Mouse (Mus musculus) spleen, postnatal 36 days (tissue): Measurements from ENCODE around the gene Coq9.
A peak's percentile ranks its signal among the peaks of the same experiment; 100 is the strongest.
"Not testable (repeated sequence)": the region's sequence is repeated elsewhere in the genome, so short reads cannot be mapped to it uniquely, and the experiment has no call there.

ENCODE experiments used
- DNase-seq, 2 experiments: peaks; one replicate each; pipeline ENCODE4 v3.0.0; 2022; ENCODE audit warnings: low spot score in 2 of 2, mixed read lengths in 1 of 2

The Coq9 gene

DNA sequence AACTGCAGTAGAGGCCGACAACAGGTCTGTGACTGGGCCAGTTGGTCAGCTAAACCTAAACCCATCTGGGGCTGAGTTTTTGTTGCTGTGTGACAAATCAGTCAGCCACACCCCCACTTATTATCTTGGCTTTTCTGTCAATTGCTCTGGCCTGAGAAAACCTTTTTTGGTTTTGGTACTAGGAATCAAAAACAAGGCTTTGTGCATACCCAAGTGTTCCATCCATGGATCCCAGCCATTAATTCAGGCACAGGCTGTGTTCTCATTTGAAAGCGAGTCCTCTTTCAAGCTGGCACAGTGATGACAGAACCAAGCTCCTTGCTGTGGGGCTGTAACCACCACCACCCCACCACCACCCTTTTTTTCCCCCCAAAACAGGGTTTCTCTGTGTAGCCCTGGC lies 16.7 kb upstream of the Coq9 start:
- no peak for DNase-seq

DNA sequence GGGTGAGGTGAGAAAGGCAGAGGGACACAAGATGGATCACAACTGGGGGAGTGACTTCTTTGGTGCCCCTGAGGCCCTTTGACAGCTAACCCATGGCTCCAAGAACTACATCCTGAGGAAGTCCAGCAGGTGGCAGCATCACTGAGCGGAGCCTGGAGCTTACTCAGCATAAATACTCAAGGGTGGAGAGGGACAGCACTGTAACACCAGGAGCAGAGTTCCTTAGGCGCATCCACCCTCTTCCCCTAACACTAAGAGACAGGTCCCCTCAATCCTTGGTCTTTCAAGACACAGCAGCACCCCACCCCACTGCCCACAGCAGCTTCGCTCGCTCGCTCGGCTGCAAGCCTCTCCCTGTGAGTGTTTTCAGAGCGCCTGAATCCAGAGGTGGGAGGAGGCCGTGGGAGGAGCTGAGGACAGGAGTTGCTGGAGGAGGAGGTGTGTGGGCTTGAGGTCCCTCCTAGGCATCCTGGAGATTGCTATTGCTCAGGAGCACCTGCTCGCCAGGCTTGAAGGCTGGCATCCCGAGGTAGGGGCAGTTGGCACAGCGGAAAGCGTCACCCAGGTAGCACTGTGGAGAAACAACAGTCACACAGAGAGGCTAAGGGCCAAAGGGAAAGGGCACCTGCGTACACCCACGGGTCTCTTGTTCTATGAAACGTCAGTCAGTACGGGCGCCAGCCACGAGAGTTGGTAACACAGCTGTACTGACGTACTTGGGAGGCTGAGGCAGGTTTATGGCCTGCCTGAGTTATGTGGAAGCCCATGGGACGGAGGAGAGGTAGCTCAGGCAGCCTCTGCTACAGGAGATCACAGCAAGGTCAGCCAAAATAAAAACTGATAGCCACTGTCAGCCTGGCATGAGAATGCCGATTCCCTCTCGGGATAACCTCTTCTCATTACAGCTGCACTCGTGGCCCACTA lies 15.2 kb upstream of the Coq9 start:
- DNase-seq = peak; percentile 36 to 52

DNA sequence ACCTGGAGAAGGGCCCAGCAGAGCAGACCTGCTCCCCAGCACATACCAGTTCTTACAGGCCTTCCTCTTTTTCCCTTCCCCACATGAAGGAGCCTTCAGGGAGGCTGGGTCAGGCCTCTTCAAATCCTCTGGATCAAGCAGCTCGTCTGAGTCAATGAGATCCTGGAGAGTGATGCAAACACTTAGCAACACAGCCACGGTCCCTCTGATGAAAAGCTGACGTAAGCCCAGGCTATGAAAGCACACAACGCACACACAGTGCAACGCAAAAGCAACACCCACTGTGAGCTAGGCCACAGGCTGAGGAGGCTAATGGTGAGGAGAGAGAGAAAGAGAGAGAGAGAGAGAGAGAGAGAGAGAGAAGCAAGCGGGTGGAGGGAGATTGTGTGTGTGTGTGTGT lies 13.0 kb upstream of the Coq9 start:
- no peak for DNase-seq

DNA sequence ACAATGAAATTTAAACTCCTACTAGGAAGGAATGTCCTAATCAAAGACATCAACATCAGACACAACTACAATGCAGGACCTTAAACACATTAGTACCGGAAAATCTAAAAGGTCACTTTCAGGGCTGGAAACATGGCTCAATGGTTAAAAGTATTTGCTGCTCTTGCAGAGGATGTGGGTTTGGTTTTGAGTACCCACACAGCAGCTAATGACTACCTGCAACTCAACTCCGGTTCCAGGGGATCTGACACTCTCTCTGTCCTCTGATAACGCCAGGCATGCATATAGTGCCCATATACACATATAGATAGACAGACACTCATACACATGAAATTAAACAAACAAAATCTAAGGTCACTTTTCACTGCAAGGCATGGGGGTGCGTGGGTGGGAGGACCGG lies 11.9 kb upstream of the Coq9 start:
- no peak for DNase-seq

DNA sequence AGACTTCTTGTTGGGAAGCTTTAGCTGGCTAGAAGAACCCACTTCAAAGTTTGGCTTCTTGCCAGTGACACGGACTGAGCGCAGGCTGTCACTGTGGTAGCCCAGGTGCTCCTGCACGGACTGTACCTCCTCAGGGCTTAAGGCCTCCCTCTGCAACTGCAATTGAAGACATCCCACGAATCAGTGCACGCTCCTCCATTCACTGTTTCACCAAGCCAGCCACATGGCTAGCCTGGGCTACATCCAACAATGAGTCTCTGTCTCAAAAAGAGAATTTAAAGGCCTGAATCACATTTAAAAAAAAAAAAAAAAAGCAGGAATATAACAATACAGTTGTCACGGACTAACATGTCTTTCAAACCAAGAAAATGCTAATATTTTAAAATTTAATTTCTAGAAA lies 9.8 kb upstream of the Coq9 start:
- DNase-seq = no peak

DNA sequence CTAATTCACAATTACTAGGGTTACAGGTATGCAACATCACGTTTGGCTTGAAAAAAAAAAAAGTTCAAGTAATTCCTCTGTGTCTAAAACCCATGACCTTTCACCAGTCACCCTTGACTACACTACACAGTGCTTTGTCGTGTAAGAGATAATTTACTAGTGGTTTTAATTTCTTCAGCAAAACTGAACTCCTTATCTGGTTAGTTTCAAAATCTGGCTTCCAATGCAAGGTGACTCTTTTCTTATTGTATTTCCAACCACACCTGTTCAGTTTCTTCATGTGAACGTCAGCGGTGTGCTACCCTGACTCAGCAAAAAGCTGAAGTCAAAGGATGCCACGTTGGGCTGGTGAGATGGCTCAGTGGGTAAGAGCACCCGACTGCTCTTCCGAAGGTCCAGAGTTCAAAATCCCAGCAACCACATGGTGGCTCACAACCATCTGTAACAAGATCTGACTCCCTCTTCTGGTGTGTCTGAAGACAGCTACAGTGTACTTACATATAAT lies 4.2 kb upstream of the Coq9 start:
- not testable (repeated sequence) for DNase-seq

DNA sequence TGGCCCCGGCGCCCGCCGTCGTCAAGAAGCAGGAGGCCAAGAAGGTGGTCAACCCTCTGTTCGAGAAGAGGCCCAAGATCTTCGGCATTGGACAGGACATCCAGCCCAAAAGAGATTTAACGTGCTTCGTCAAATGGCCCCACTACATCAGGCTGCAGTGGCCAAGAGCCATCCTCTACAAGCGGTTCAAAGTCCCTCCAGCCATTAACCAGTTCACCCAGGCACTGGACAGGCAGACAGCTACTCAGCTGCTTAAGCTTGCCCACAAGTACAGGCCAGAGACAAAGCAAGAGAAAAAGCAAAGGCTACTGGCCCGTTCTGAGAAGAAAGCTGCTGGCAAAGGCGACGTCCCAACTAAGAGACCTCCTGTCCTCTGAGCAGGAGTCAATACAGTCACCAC lies 2.4 kb upstream of the Coq9 start:
- DNase-seq = not testable (repeated sequence)

DNA sequence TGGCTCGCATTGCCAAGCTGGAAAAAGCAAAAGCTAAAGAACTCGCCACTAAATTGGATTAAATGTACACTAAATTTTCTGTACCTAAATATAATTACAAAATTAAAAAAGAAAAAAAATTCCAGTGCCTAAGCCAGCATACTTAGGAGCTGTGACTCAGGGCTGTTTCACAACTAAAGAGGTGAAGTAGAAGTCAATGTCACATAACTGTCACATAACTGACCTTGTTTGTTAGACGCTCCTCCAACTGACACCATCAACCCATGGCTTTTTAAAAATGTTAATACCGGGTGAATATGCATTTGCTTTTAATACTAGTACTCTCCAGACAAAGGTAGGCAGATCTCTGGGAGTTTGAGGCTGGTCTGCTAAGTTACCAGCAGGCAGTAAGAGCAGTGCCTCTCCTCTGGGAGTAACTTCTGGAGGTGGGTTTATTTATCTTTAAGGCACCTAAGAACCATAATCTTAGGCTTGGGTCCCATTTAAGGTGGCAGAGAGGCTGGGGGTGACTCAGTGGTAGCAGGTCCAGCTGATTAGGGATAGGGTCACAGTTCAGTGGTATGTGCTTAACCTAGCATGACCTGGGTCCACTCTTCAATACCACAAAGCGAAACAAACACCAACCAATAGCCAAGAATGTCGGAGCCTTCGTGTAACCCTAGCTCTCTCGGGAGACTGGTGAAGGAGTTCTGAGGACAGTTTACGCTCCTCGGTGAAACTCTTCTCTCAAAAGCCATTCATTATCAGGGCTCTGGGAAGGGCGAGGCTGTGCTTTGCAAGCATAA lies 1.5 kb upstream of the Coq9 start:
- DNase-seq = no peak

DNA sequence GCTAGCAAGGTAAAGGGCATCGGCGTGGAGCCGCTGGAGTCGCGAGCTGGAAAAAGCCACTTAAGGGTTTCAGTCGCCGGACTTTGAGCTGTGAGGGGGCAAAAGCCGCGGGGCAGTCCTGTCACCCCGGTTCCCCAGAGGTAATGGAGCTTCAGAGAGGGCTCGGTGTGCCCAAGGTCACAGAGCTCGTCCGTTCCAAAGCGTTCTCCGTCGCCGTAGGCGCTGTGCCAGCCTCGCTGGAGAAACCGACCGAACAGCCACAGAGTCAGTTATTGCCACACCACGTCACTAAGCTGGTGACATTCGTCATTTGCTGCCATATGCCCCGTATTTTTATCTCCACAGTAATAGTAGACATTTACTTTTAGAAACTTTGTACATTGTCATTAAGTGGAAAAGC lies 479 bp downstream of the Coq9 start:
- peak in 1 of 2 experiments; percentile 62 for DNase-seq

DNA sequence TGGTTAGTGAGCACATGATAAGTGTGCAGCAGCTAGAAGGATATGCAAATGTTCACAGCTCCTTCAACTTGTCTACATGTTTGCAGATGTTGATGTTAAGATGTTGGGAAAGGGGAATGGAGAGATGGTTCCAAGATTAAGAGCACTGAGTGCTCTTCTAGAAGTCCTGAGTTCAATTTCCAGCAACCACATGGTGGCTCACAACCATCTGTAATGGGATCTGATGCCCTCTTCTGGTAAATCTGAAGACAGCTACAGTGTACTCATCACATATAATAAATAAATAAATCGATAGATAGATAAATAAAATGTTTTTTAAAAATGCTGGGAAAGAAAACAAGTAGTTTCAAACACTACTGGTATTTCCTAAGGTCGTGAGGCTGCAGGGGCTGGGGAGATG lies 3.1 kb downstream of the Coq9 start:
- no peak for DNase-seq

DNA sequence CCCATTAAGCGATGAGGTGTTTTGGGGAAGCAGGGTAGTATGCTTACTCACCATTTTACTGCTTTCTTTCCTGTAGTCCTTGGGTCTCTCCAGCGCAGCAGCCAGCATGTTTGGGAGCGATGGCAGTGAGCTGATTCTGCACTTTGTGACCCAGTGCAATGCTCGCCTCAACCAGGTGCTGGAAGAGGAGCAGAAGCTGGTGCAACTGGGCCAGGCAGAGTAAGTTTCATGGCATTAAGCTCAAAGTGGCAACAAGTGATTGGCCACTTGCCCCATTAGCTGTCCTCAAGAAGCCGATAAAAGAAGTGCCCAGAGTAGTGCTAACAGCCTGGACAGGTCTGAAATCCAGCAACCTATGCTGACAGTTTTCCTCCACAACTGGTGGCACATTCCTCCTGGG lies 11.9 kb downstream of the Coq9 start:
- no peak for DNase-seq

DNA sequence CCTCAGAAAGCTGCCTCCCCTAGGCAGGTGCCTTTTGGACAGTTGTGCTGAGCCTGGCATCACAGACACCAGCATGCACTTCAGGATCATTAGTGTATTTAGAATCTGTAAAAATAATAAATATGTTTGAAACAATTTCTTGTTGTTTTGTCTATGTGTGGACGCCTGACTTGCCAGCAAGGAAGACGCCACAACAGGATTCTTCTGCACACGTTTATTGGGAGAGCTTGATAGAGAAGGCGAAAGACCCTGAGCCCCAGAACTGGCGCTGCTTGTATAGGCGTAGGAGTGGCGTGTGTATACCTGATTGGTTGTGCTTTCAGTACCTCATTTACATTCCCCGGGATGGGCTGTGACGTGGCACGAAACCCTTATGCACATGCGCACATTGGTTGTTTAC lies 16.6 kb downstream of the Coq9 start:
- not testable (repeated sequence) for DNase-seq

DNA sequence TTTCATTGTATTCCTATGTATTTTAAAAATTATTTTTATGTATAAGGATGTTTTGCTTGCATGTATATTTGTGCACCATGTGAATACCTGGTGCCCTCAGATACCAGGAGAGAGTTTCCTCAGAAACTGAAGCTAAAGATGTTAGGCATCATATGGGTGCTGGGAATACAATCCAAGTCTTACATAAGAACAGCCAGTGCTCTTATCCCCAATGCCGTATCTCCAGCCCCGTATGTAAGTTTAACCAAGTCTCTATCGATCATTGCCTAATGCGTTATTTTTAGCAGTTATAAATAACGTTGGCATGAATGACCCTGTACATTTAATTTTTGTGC lies 18.9 kb downstream of the Coq9 start:
- no peak for DNase-seq

DNA sequence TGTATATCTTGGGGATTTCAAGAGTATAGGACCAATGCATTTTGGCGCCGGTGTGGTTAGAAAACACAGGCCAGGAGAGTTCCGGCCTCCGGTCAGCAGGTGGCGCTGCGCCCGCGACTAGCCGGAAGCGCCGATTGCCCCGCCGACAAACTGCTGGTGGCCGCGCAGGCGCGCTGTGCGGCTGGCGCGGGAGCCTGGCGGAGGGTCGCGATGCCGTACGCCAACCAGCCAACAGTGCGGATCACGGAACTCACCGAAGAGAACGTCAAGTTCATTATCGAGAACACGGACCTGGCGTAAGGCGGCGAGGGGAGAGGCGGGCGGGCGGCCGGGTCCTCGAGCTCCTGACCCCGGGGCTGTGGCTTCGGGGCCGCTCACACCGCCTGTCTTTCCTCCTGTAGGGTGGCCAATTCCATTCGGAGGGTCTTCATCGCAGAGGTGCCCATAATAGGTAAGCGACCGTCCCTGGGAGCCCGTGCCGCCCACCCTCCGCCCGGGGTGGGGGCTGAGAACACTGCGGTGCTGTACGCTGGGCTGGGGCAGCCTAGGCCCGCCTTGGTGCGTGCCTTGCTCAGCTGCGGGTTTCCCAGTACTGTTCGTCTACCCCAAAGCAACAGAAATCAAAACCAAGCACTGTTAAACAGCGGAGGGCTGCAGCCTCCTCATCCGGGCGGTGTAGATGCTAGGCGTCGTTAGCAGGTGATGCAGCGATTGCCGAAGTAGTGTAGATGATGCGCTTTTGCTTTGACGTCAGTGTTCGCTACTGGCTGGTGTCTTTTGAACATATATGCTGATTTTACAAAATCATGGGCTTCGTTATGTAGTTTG lies 19.4 kb downstream of the Coq9 start, which contains the start of gene Polr2c:
Polr2c (plus strand) TSS at position 105 of the 828 bp plus-strand sequence.
- DNase-seq = peak; percentile 84 to 87

DNA sequence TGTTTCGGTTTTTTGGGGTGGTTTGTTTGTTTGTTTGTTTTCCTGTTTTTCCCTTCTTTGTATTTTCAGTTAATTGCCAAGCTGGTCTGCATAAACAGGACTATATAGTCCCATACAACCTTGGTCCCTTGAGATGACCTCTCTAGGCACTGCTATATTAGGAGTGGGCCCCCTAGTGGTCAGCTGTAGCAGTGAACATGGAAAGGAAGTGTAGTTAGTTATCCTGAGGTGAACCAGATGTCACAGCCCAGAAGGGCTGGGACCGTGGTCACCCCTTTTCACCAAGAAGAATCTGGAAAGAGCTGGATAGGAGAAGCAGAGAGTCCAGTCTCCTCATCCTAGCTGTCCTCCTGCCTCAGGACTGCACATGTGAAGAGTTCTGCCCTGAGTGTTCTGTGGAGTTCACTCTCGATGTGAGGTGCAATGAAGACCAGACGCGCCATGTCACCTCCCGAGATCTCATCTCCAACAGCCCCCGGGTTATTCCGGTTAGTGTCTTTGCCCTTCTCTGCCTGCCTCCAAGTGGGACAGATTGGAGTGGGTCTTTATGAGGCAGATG lies 23.3 kb downstream of the Coq9 start:
- peak; percentile 54 to 64 for DNase-seq

DNA sequence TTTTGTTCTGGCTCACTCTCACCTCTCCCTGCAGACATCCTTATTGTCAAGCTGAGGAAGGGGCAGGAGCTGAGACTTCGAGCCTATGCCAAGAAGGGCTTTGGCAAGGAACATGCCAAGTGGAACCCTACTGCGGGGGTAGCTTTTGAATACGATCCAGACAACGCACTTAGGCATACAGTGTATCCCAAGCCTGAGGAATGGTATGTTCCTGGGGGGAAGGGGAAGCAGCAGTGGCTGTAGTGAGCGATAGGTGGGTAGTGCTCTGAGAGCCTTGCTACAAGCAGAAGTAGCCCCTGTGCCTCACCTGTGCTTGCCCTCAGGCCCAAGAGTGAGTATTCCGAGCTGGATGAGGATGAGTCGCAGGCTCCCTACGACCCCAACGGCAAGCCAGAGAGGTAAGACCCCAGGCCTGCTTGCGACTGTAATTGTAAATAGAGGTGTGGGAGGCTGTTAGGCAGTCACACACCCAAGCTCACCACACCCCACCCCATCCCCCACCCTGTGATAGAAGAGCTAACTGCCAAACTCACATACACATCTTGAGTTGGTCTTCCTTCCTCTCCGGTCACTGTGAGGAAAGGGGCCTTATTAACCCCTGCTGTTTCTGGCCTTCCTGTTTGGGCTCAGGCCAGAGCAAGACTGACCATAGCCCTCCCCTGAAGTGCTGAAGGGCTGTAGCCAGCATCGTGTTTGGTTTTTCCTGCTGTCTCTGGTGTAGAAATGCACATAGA lies 24.5 kb downstream of the Coq9 start:
- no peak for DNase-seq

DNA sequence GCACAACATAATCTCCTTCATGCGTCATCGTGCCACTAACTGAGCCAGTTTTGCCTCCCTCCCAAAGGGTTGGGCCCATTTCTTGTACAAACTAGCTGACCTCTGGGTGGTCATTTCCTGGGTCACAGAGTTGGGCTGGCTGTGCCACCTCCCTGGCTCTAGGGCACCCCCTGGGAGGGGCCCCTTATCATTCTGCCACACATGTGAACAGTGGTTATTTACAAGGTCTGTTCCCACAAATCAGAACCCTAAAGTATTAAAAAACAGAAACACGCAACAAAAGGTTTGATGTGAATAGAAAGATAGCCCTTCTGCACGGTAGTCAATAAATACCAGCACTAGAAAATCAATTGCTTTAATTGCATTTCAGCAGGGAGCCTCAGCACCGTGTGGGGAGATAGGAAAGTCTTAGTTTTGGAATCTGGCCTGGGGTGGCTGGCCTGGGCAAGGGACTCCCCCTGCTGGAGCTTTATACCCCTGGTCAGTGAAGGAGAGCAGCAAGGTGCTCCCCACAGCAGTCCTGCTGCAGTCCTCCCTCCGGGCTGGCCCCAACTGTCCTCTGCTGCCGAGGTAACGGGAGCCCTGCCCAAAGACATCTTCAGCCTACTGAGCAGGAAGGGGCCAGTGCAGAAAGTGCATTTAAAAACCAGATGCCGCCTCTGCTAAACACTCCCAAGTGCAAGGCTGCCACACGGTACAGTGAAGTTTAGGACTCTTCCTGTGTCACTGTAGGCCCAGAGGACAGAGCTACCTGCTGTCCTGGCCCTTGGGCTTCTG lies 26.0 kb downstream of the Coq9 start:
- DNase-seq = no peak

DNA sequence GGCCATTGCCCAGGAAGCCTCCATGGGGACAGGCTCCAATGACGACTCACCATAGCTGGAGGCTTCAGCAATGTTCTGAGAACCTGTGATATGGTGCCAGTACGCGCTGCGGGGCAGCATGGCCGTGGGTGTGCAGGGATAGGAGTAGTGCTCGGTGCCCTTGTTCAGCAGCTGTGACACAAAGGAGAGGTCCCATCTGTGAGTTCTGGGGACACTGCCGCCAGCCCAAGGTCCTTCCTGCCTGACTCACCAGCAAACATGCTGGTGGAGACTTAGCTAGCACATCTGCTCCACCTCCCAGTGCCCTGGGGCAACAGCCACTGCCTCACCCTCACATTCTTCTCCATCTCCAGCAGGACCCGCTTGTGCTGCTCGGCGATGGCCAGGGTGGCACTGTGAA lies 27.2 kb downstream of the Coq9 start:
- no peak for DNase-seq

DNA sequence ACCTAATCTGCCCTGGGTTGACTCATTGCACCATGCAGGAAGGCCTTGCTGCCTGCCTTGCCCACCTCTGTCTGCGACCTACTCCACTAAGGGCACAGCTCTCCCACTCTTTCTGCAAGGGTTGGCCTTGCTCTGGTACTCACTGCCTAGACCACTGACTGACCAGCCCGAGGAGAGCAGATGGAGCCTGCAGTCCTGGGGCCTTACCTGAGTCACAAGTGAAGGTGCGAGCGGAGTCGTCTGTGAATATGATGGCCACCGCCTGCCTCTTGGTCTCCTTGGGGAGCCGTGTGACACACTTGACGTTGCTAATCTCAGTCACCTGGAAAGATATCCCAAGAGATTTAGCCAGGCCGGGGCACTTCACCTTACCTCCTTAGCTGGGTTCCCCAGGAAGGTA lies 28.8 kb downstream of the Coq9 start:
- DNase-seq = no peak

DNA sequence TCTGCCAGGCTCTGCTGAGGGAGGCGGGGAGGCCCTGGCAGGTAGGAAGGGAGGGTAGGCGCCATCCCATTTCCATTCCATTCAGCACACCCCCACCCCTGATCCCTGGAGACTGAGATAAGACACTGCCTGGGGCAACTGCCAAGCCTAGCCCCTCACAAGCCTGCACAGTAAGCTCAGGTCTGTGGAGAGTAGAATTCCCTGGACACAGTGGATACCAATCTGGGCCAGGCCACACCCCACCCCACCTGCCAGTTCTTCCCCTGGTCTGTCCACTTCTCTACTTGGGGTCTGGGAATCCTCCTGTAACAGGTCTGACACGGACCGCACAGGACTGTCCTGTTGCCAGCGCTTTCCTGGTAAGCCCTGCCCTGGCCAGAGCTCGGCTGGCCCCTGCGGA lies 31.0 kb downstream of the Coq9 start:
- DNase-seq = no peak
